Mouse (Mus musculus): ENCODE measurements around the gene Lonrf3.
A peak's percentile ranks its signal among the peaks of the same experiment; 100 is the strongest.

The Lonrf3 gene

DNA sequence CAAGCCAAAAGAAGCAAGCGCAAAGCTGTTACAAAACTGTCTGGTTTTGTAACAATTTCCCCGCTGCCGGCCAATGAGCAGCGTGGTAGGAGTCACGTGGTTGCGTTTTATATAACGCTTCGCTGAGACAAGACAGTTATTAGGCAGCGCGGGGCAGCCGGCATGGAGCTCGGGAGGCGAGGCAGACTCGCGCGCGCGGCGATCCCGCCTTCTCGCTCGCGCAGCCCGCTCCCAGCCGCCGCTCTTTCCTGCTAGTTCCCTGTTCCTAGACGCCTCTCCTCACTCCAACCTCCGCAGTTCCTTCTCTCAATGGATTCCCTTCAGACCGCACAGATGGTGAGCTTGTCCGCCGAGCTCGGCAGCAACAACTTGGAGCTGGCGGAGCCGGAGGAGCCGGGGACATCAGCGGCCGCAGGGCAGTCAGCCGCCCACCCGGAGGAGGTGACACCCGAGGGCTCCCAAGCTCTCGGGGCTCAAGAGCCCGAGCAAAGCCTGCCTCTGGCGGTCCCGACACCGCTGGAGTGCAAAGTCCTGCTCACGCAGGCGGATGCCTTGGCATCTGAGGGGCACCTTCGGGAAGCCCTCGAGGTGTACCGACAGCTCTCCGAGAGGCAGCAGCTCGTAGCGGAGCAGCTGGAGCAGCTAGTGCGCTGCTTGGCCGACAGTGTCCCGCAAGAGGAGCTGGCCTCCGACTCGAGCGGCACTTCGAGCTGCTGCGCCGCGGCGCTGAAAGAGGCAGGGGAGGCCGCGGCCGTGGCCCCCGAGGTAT is at the start of gene Lonrf3:
Gene Lonrf3, plus strand, starts transcription at position 83 of the 769 bp plus-strand sequence.
- peak; percentile 27 for DNase-seq (ENCODE audit: low read depth, low spot score)
- Histone ChIP-seq H3K36me3 (ENCODE audit: control insufficient read depth, insufficient read depth, low read length, poor library complexity, severe bottlenecking) (no peaks in the 10 kb centered on the region), H3K27me3 (ENCODE audit: control insufficient read depth, insufficient read depth, low read length, poor library complexity, severe bottlenecking) (no peaks in the 10 kb centered on the region)

GRCm38 (mm10) chrX:36278750-36279149 is 49.4 kb upstream of the Lonrf3 start:
- DNase-seq (ENCODE audit: low read depth, low spot score) = no peak
- no peaks in the 10 kb centered on the region for H3K36me3 ChIP-seq (ENCODE audit: control insufficient read depth, insufficient read depth, low read length, poor library complexity, severe bottlenecking)
- H3K27me3 ChIP-seq (ENCODE audit: control insufficient read depth, insufficient read depth, low read length, poor library complexity, severe bottlenecking) = no peaks in the 10 kb centered on the region

DNA sequence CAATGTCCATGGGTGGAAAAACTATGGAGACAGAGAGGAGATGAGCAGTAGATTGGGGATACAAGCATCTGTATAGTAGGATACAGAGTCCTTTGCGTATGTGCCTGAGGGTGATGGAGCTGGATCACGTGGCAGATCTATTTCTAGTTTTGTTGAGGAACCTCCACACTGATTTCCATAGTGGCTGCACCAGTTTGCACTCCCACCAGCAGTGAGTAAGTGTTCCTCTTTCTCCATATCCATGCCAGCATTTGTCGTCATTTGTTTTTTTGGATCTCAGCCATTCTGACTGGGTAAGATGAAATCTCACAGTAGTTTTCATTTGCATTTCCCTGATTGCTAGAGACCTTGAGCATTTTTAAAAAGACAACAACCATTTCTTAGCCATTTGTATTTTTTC is 16.7 kb upstream of the Lonrf3 start:
- DNase-seq (ENCODE audit: low read depth, low spot score) = no peak
- no peaks in the 10 kb centered on the region for H3K36me3 ChIP-seq (ENCODE audit: control insufficient read depth, insufficient read depth, low read length, poor library complexity, severe bottlenecking)
- no peaks in the 10 kb centered on the region for H3K27me3 ChIP-seq (ENCODE audit: control insufficient read depth, insufficient read depth, low read length, poor library complexity, severe bottlenecking)

DNA sequence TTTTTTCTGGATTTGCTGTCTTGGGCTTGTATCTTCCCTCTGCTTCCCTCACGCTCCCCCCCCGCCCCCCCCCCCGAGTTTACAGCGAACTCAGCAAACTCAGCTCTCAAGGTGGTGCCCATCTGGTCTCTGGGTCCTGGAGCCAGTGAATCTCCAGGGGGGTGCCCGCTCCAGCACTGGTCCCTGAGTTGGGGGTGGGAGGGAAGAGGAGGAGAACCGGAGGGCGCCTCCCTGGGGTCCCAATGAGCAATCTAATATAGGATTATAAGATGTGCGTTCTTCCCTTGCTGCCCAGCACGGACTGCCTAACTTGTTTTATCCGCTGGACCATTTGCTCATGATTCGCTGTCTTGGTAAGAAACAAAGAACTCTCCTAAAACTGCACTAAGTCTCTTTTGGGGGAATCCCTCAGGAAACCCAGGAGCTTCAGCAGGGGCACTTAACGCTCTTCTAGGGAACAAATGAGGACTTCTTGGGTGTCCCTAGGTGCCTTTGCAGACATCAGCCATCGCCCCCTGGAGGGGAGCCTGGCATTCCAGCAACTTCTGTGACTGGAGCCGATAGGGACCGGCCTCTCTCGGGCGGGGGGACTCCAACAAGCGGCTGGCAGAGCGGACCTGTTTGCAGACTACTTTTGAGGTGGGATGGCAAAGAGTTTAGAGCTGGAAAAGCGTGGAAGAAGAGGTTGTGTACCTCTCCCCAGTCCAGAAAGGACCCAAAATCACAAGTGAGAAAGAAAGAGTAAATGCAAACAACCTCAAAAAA is 480 bp upstream of the Lonrf3 start:
- DNase-seq (ENCODE audit: low read depth, low spot score) = no peak
- no peaks in the 10 kb centered on the region for H3K36me3 ChIP-seq (ENCODE audit: control insufficient read depth, insufficient read depth, low read length, poor library complexity, severe bottlenecking)
- H3K27me3 ChIP-seq (ENCODE audit: control insufficient read depth, insufficient read depth, low read length, poor library complexity, severe bottlenecking) = no peaks in the 10 kb centered on the region

- no peak for DNase-seq (ENCODE audit: low read depth, low spot score)
- H3K36me3 ChIP-seq (ENCODE audit: control insufficient read depth, insufficient read depth, low read length, poor library complexity, severe bottlenecking) = no peaks in the 10 kb centered on the region
Observed at GRCm38 (mm10) chrX:36329040-36329649, 992 bp downstream of the Lonrf3 start.

GRCm38 (mm10) chrX:36329849-36330411 is 1.8 kb downstream of the Lonrf3 start:
- DNase-seq (ENCODE audit: low read depth, low spot score) = peak; percentile 29
- Histone ChIP-seq H3K27me3 (ENCODE audit: control insufficient read depth, insufficient read depth, low read length, poor library complexity, severe bottlenecking) (no peaks in the 10 kb centered on the region), H3K36me3 (ENCODE audit: control insufficient read depth, insufficient read depth, low read length, poor library complexity, severe bottlenecking) (no peaks in the 10 kb centered on the region)

More at GRCm38 (mm10) chrX:36329040-36329649, 992 bp downstream of the Lonrf3 start:
- no peaks in the 10 kb centered on the region for H3K27me3 ChIP-seq (ENCODE audit: control insufficient read depth, insufficient read depth, low read length, poor library complexity, severe bottlenecking)

DNA sequence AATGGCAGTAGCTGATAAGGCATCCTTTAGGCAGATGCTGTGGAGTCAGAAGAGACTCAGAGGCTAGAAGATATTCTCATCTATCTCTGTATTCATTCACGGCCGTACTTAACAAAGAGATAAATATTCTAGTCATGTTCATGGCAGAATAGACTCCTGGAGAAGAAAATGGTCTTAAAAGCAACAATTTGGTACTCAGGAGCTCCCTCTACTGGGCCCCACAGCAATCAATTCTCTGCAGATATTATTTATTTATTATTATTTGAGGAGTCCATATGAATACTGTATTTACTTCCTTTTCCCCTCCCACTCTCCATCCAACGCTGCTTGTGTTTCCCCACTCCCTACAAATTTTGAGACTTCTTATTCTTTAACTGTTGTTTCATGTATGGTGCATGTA is 24.3 kb downstream of the Lonrf3 start:
- Histone ChIP-seq H3K27me3 (ENCODE audit: control insufficient read depth, insufficient read depth, low read length, poor library complexity, severe bottlenecking) (no peaks in the 10 kb centered on the region), H3K36me3 (ENCODE audit: control insufficient read depth, insufficient read depth, low read length, poor library complexity, severe bottlenecking) (no peaks in the 10 kb centered on the region)
- peak; percentile 22 for DNase-seq (ENCODE audit: low read depth, low spot score)

DNA sequence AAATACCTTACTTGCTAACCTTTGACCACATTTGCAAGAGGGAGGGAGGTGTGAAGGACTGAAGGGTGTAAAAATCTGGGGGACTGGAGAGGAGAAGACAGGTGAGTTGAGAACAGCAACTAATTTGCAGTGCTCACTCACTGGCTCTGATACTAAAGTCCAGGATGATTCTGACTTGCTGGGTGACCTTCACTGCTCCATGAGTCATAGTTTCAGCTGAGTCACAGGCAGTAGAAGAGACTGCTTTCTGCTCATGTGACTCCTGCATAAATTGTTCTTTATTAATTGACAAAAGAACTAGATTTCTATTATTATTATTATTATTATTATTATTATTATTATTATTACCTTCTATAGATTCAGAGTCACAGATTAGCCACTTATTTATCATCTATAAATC is 57.2 kb downstream of the Lonrf3 start:
- H3K27me3 ChIP-seq (ENCODE audit: control insufficient read depth, insufficient read depth, low read length, poor library complexity, severe bottlenecking) = no peaks in the 10 kb centered on the region
- DNase-seq (ENCODE audit: low read depth, low spot score) = no peak
- no peaks in the 10 kb centered on the region for H3K36me3 ChIP-seq (ENCODE audit: control insufficient read depth, insufficient read depth, low read length, poor library complexity, severe bottlenecking)

GRCm38 (mm10) chrX:36389971-36390370 is 61.8 kb downstream of the Lonrf3 start:
- DNase-seq (ENCODE audit: low read depth, low spot score) = no peak
- H3K36me3 ChIP-seq (ENCODE audit: control insufficient read depth, insufficient read depth, low read length, poor library complexity, severe bottlenecking) = no peaks in the 10 kb centered on the region

DNA sequence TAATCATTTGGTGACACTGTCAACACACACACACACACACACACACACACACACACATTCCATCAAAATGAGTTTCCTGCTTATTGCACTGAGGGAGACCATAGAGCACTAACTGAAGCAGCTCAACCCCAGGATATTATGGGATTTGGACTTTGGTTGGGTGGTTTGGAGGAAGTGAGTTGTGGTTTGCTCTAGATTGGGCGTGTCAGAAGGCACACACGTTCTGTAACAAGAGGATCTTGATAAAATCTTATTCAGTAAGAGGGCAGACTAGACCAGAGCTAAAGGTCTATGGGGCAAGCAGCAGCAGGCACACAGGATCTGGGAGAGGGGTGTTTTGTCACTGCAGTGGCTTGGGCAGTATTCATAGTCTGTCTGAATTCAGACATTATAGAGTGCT is 62.4 kb downstream of the Lonrf3 start:
- Histone ChIP-seq H3K36me3 (ENCODE audit: control insufficient read depth, insufficient read depth, low read length, poor library complexity, severe bottlenecking) (no peaks in the 10 kb centered on the region), H3K27me3 (ENCODE audit: control insufficient read depth, insufficient read depth, low read length, poor library complexity, severe bottlenecking) (no peaks in the 10 kb centered on the region)
- no peak for DNase-seq (ENCODE audit: low read depth, low spot score)

More at GRCm38 (mm10) chrX:36389971-36390370, 61.8 kb downstream of the Lonrf3 start:
- H3K27me3 ChIP-seq (ENCODE audit: control insufficient read depth, insufficient read depth, low read length, poor library complexity, severe bottlenecking) = no peaks in the 10 kb centered on the region

- Histone ChIP-seq H3K36me3 (ENCODE audit: control insufficient read depth, insufficient read depth, low read length, poor library complexity, severe bottlenecking) (no peaks in the 10 kb centered on the region), H3K27me3 (ENCODE audit: control insufficient read depth, insufficient read depth, low read length, poor library complexity, severe bottlenecking) (no peaks in the 10 kb centered on the region)
- no peak for DNase-seq (ENCODE audit: low read depth, low spot score)
Observed at GRCm38 (mm10) chrX:36392672-36393071, 64.5 kb downstream of the Lonrf3 start.

DNA sequence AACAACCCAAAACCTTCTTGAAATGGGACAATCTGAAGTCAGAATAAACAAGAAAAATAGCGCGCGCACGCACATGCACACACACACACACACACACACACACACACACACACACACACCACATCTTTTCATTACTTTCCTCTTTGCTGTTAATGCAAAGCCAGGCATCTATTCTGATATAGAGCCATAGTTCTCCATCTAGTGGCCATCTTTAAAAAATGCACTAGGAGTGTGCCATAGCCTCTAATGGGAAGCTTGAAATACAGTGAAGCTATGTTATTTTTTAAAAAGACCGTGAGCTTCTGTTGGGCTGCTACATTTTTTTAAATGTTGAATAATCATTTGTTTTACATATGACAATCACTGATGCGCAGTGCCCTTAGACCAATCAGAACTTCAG is 65.1 kb downstream of the Lonrf3 start:
- Histone ChIP-seq H3K27me3 (ENCODE audit: control insufficient read depth, insufficient read depth, low read length, poor library complexity, severe bottlenecking) (no peaks in the 10 kb centered on the region), H3K36me3 (ENCODE audit: control insufficient read depth, insufficient read depth, low read length, poor library complexity, severe bottlenecking) (no peaks in the 10 kb centered on the region)
- DNase-seq (ENCODE audit: low read depth, low spot score) = peak; percentile 1

GRCm38 (mm10) chrX:36400980-36401379 is 72.8 kb downstream of the Lonrf3 start, which contains the start of gene Gm6268:
Gm6268 (plus strand) TSS chrX:36401280.
- Histone ChIP-seq H3K36me3 (ENCODE audit: control insufficient read depth, insufficient read depth, low read length, poor library complexity, severe bottlenecking) (no peaks in the 10 kb centered on the region), H3K27me3 (ENCODE audit: control insufficient read depth, insufficient read depth, low read length, poor library complexity, severe bottlenecking) (no peaks in the 10 kb centered on the region)
- DNase-seq (ENCODE audit: low read depth, low spot score) = no peak

DNA sequence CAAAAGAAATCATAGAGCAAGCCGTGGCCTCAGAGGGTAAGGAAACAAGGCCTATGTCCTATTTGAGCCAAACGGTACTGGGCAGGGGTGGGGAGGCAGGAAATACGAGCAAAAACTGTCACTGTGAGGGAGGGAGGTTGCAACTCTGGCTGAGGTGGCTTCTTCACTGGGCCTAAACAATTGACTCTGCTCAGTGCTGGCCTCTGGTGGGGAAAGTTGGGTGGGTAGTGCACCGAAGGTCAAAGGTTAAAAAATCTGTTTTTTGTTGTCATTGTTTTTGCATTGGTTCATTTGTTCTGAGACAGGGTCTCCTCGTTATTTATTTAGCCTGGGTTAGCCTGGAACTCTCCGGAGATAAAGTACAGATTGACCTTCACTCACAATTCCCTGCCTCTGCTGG is 74.2 kb downstream of the Lonrf3 start:
- Histone ChIP-seq H3K27me3 (ENCODE audit: control insufficient read depth, insufficient read depth, low read length, poor library complexity, severe bottlenecking) (no peaks in the 10 kb centered on the region), H3K36me3 (ENCODE audit: control insufficient read depth, insufficient read depth, low read length, poor library complexity, severe bottlenecking) (no peaks in the 10 kb centered on the region)
- DNase-seq (ENCODE audit: low read depth, low spot score) = peak; percentile 3

Measured in splenic B cell, adult 2 months (primary cell).